Mouse (Mus musculus): ENCODE data around the gene Wwox.

DNA sequence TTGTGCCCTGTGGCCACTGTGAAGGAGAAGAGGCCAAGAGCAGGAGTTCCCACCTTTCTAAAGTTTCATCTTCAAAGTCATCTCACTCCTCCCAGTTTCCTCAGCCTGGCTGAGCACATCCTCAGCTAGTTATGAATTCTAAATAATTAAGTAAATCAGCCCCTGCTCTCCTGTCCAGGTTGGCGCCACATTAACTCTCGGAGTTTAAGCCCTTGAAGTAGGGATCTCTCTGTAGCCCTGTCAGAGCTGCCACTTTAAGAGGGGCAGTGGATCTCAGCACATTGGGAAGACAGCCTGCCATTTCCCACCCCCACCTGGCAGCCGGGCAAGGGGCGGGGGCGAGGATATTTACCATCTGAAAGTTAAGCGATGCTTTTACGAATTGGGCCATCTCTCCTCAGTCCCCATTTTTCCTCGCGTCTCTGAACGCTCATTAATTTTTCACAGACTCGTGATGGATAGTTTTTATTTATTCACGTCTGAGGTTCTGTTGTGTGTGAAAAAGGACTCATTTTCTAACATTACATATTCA is 150.9 kb downstream of the Wwox start:
- no peak for TF ChIP-seq EP300 (IDR thresholded peaks at IDR 0.05; ENCODE audit: insufficient read depth, low read depth, low read length)
- no peak for TF ChIP-seq CTCF (IDR thresholded peaks at IDR 0.05; ENCODE audit: low read depth, low read length)

Data from ES-Bruce4 (cell line).